Mouse (Mus musculus) heart, embryonic 14.5 days (tissue): ENCODE measurements at regions not wholly inside any gene's neighbourhood (a gene's known extent, or its start where the extent isn't known, plus 50 kb on each side); places are given as distances from the start of the nearest gene placed in this dataset.
"Not testable (repeated sequence)": the region's sequence is repeated elsewhere in the genome, so short reads cannot be mapped to it uniquely, and the experiment has no call there.

ENCODE experiments used
- ATAC-seq: fragments of 200-750 bp; cut with Nextera tagmentation; 2 replicates; pipeline ENCODE4 v1.8.0; 2017; ENCODE audit warnings: low read depth, moderate TSS enrichment; ENCODE audit not compliant: insufficient number of reproducible peaks, insufficient read depth, low FRiP score
- H3K27ac ChIP-seq, 2 experiments: fragments of 200-500 bp in 1 of 2; fragments of 300-500 bp in 1 of 2; sonication (generic) in 1 of 2; replicated peaks in 1 of 2; 2 replicates each; pipeline ENCODE4 v1.5.1; 2012 to 2014; ENCODE audit warnings: low read depth in 2 of 2, low read length in 2 of 2, control low read depth in 1 of 2, mild to moderate bottlenecking in 1 of 2, mixed read lengths in 1 of 2; ENCODE audit not compliant: control insufficient read depth in 1 of 2, insufficient read depth in 1 of 2
- H3K27me3 ChIP-seq: fragments of 300-500 bp; sonication (generic); 2 replicates; pipeline ENCODE4 v1.6.1; 2014; ENCODE audit warnings: mild to moderate bottlenecking, low read length, control low read depth; ENCODE audit not compliant: control insufficient read depth, insufficient read depth
- H3K36me3 ChIP-seq: fragments of 300-500 bp; sonication (generic); 2 replicates; pipeline ENCODE4 v1.6.1; 2014; ENCODE audit warnings: mild to moderate bottlenecking, control low read depth, low read length, mixed read lengths; ENCODE audit not compliant: control insufficient read depth, insufficient read depth
- H3K4me1 ChIP-seq, 2 experiments: fragments of 200-500 bp in 1 of 2; fragments of 300-500 bp in 1 of 2; sonication (generic) in 1 of 2; 2 replicates each; pipeline ENCODE4 v1.6.1; 2012 to 2014; ENCODE audit warnings: low read length in 2 of 2, control low read depth in 1 of 2, mixed read lengths in 1 of 2; ENCODE audit not compliant: control insufficient read depth in 2 of 2, insufficient read depth in 2 of 2
- H3K4me2 ChIP-seq: fragments of 300-500 bp; sonication (generic); 2 replicates; pipeline ENCODE4 v1.6.1; 2014; ENCODE audit warnings: mild to moderate bottlenecking, low read length
- H3K4me3 ChIP-seq, 2 experiments: fragments of 200-500 bp in 1 of 2; fragments of 300-500 bp in 1 of 2; sonication (generic) in 1 of 2; 2 replicates each; pipeline ENCODE4 v1.5.1; 2012 to 2014; ENCODE audit warnings: low read length in 2 of 2, mild to moderate bottlenecking in 2 of 2, control low read depth in 1 of 2, low read depth in 1 of 2, moderate library complexity in 1 of 2; ENCODE audit not compliant: control insufficient read depth in 1 of 2, insufficient read depth in 1 of 2
- H3K9ac ChIP-seq: fragments of 300-500 bp; sonication (generic); 2 replicates; pipeline ENCODE4 v1.6.1; 2014; ENCODE audit warnings: mild to moderate bottlenecking, low read length
- H3K9me3 ChIP-seq: fragments of 300-500 bp; sonication (generic); 2 replicates; pipeline ENCODE4 v1.6.1; 2016; ENCODE audit warnings: low read length, control low read depth; ENCODE audit not compliant: control insufficient read depth
- WGBS: fragments of 180-500 bp; shearing (Covaris S2); extraction: QIAGEN DNeasy Blood & Tissue Kit; methylation state at CpG from one replicate; pipeline ENCODE4 v1.1.7; 2014; 5-methylcytosine and 5-hydroxymethylcytosine counted together

DNA sequence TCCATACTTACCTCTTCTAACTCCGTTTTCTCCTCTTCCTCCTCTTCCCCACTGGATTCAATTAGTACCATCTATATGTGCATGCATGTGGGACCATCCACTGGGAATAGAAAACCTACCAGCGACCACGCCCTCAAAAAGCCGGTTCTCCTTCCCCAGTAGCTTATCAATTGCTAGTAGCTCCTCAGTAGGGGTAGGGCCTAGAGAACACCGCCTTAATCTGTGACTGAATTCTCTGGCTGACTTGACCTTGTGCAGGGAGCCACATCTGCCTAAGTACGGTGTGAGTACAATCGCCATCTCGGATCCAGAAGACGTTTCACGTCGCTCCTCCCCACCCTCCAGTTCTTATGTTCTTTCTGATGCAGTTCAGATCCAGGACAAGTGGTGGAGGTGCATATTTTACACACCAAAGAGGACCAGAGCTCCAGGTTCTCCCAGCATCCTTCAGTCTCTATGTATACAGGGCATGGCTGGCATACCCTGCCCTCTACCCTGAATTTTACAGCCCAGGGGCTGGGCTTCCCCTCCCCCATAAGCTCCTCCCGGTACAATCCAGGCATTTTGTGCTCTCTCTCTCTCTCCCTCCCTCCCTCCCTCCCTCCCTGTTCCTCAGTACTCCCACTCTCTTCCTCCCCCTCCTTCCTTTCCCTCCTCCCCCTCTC lies 61.0 kb upstream of the Zfp366 start:
- Histone ChIP-seq H3K4me3 (no peak overlapping the region), H3K9me3 (no peaks in the 10 kb centered on the region), H3K4me1 (peaks cover 11 to 19% of the 10 kb centered on the region in 2 experiments), H3K4me2 (no peak overlapping the region), H3K9ac (no peak overlapping the region), H3K36me3 (no peaks in the 10 kb centered on the region), H3K27ac (no peak overlapping the region), H3K27me3 (no peaks in the 10 kb centered on the region)
- WGBS, result 72% methylated on average over 12 of the region's 12 CpGs
- ATAC-seq, result 0 out of 2 replicates have a peak, but pooled peaks have one; percentile 28

- H3K4me3 ChIP-seq, ATAC-seq, H3K27me3 ChIP-seq, H3K9me3 ChIP-seq, H3K36me3 ChIP-seq, H3K27ac ChIP-seq, H3K4me2 ChIP-seq, H3K9ac ChIP-seq: not testable (repeated sequence)
- H3K4me1 ChIP-seq, result peaks cover 11 to 16% of the 10 kb centered on the region in 2 experiments
- WGBS, result 69% methylated on average over 3 of the region's 4 CpGs
Observed at GRCm38 (mm10) chr13:99122539-99122938, 62.1 kb upstream of the Zfp366 start.

DNA sequence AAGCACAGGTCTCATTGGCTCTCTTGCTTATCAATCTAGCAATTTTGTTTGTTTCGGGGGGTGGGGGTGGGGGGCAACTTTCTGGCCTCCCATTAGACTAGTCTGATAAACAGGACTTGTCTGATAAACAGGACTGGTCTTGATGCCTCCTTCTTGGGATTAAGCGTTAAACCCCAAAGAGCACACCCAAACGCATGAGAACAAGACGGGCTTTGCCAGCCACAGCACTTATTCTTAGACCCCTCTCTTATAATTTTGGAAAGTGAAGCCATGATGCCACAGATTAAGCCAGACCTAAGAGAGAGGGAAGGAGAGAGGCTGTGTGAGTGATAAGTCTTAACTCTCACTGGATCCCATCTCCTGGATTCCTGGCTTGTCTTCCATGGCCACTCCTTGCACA lies 63.5 kb upstream of the Zfp366 start:
- Histone ChIP-seq H3K4me1 (peaks cover 11 to 16% of the 10 kb centered on the region in 2 experiments), H3K4me2 (no peak overlapping the region), H3K36me3 (no peaks in the 10 kb centered on the region), H3K9me3 (no peaks in the 10 kb centered on the region), H3K4me3 (no peak overlapping the region), H3K9ac (no peak overlapping the region), H3K27me3 (no peaks in the 10 kb centered on the region), H3K27ac (no peak overlapping the region)
- no peak for ATAC-seq
- WGBS, result 86% methylated on average over 4 of the region's 4 CpGs

DNA sequence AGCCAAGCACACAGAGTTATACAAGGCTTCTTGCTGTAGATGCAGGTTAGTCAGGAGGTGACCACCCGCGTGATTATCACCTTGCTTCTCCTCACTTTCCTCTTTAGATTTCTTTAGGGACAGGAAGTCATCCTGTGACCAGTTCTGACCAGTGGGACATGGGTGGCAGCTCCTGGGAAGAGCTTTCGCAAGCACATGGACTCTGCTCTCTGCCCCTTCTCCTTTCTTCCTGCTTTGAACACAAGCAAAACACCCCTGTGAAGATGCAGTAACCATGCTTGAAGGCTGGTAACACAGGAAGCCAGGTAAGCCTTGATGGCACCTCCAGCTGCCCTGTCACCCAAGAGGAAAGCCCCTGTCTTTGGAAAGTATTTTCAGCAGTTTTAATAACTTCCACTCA lies 64.7 kb upstream of the Zfp366 start:
- ATAC-seq, result no peak

DNA sequence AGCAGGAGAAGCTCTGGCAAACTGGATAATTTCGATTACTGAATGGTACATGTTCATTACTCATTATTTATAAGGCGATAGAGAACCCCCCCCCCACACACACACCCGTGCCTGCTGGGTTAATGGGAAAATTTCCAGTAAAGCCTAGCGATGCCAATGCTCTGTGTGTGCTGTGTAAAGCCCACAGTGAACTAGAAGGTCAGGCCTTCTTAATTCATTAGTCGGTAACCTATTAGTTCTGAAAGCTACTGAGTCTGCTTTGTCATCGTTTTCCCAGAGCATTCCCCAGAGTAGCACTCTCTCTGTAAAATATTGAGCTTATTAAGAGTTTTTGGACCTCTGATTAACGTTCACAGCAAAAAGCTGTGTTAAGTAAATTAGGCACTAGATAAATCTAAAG lies 65.7 kb upstream of the Zfp366 start:
- no peak for ATAC-seq

More for the DNA sequence above, 64.7 kb upstream of the Zfp366 start:
- Histone ChIP-seq H3K4me2 (no peak overlapping the region), H3K4me1 (peaks cover 6 to 9% of the 10 kb centered on the region in 2 experiments), H3K27me3 (no peaks in the 10 kb centered on the region), H3K4me3 (no peak overlapping the region), H3K27ac (no peak overlapping the region), H3K9ac (no peak overlapping the region), H3K9me3 (no peaks in the 10 kb centered on the region), H3K36me3 (no peaks in the 10 kb centered on the region)
- 83% methylated on average over 3 of the region's 3 CpGs for whole genome bisulfite sequencing

GRCm38 (mm10) chr13:99115541-99115940 lies 69.1 kb upstream of the Zfp366 start:
- WGBS, result 85% methylated on average over 7 of the region's 7 CpGs
- 0 out of 2 replicates have a peak, but pooled peaks cover 2% of the 10 kb centered on the region for H3K9me3 ChIP-seq
- no peak overlapping the region for H3K27ac ChIP-seq
- no peak overlapping the region for H3K4me2 ChIP-seq
- no peak overlapping the region for H3K4me3 ChIP-seq
- no peak overlapping the region for H3K9ac ChIP-seq
- no peaks in the 10 kb centered on the region for H3K36me3 ChIP-seq
- ATAC-seq, result no peak
- H3K4me1 ChIP-seq, result peaks cover 2 to 5% of the 10 kb centered on the region in 2 experiments; a peak in 1 of 4 replicates
- no peaks in the 10 kb centered on the region for H3K27me3 ChIP-seq

More for the DNA sequence above, 65.7 kb upstream of the Zfp366 start:
- Histone ChIP-seq H3K9ac (no peak overlapping the region), H3K9me3 (no peaks in the 10 kb centered on the region), H3K36me3 (no peaks in the 10 kb centered on the region), H3K27me3 (no peaks in the 10 kb centered on the region), H3K4me2 (no peak overlapping the region), H3K4me1 (peaks cover under 1 to 4% of the 10 kb centered on the region in 2 experiments; a peak in 1 of 4 replicates), H3K27ac (no peak overlapping the region), H3K4me3 (no peak overlapping the region)
- 74% methylated on average over 7 of the region's 7 CpGs for WGBS

GRCm38 (mm10) chr13:99114565-99114964 lies 70.1 kb upstream of the Zfp366 start:
- Histone ChIP-seq H3K9me3 (0 out of 2 replicates have a peak, but pooled peaks cover 2% of the 10 kb centered on the region), H3K27me3 (0 out of 2 replicates have a peak, but pooled peaks cover 3% of the 10 kb centered on the region), H3K9ac (no peak overlapping the region), H3K36me3 (no peaks in the 10 kb centered on the region), H3K4me3 (no peak overlapping the region), H3K4me2 (no peak overlapping the region), H3K4me1 (peaks cover 2 to 5% of the 10 kb centered on the region in 2 experiments; a peak in 1 of 4 replicates), H3K27ac (no peak overlapping the region)
- 25% methylated on average over 3 of the region's 3 CpGs for WGBS
- ATAC-seq, result no peak
